Mouse (Mus musculus) bone marrow, adult 2 months (tissue): ENCODE results near the gene Glrx. TPM values are rescaled to one million over a fixed set of nuclear protein-coding genes. Genes with fewer than 3 reads are reported as not detected.
"Not testable (repeated sequence)": the region's sequence is repeated elsewhere in the genome, so short reads cannot be mapped to it uniquely, and the experiment has no call there.

Source experiments
- H3K27ac ChIP-seq: fragments of 200-500 bp; 2 replicates; pipeline ENCODE4 v1.5.1; 2012; ENCODE audit warnings: low read depth, mild to moderate bottlenecking, control low read depth, inconsistent platforms, low read length; ENCODE audit not compliant: control insufficient read depth, poor library complexity, insufficient read depth
- H3K4me1 ChIP-seq: fragments of 200-500 bp; 2 replicates; pipeline ENCODE4 v1.6.1; 2011; ENCODE audit warnings: low read length; ENCODE audit not compliant: control insufficient read depth, insufficient read depth
- H3K4me3 ChIP-seq: fragments of 200-500 bp; replicated peaks from 2 replicates; pipeline ENCODE3; 2011; ENCODE audit warnings: mild to moderate bottlenecking, low read depth, low read length, control low read depth; ENCODE audit not compliant: control insufficient read depth
- CTCF ChIP-seq: fragments of 200-500 bp; IDR thresholded peaks from 2 replicates; pipeline ENCODE4 v1.5.1; 2011; ENCODE audit warnings: low read length, control low read depth; ENCODE audit not compliant: control insufficient read depth, insufficient read depth
- POLR2A ChIP-seq: fragments of 200-500 bp; IDR thresholded peaks from 2 replicates; pipeline ENCODE4 v1.6.1; 2011; ENCODE audit warnings: low read depth, mild to moderate bottlenecking, control low read depth, low read length, borderline replicate concordance; ENCODE audit not compliant: control insufficient read depth
- WGBS: fragments of 180-500 bp; shearing (Covaris S2); methylation state at CpG from one replicate; pipeline ENCODE4 v1.1.7; 2018; 5-methylcytosine and 5-hydroxymethylcytosine counted together
- polyA plus RNA-seq: library from polyadenylated mRNA; stranded (reverse); fragments of >200 nt; gene quantifications from 2 replicates; pipeline ENCODE4 v1.2.4, GENCODE M21; 2011; ENCODE audit warnings: low replicate concordance; ENCODE audit not compliant: missing spikeins, insufficient read depth, insufficient read length

The Glrx gene
- polyA plus RNA-seq, 1 experiment = 64.5 TPM

- H3K4me1 ChIP-seq = no peaks in the 10 kb centered on the region; the same call in none of the 2 replicates
- no peak overlapping the region for H3K27ac ChIP-seq
- 82% methylated on average over 2 of the region's 2 CpGs for WGBS
- no peak for TF ChIP-seq POLR2A
- no peak for TF ChIP-seq CTCF
- no peak overlapping the region for H3K4me3 ChIP-seq
These were observed 28.2 kb downstream of the Glrx start for GRCm38 (mm10) chr13:75867876-75868275.

- H3K4me1 ChIP-seq = no peaks in the 10 kb centered on the region
- no peak overlapping the region for H3K27ac ChIP-seq
- TF ChIP-seq CTCF (no peak), POLR2A (no peak)
- WGBS = 66% methylated on average over 4 of the region's 4 CpGs
- no peak overlapping the region for H3K4me3 ChIP-seq
These were observed 35.1 kb downstream of the Glrx start for GRCm38 (mm10) chr13:75874608-75875376.

- 76% methylated on average over 7 of the region's 7 CpGs for WGBS
These were observed 36.5 kb downstream of the Glrx start for GRCm38 (mm10) chr13:75876188-75876587.

GRCm38 (mm10) chr13:75876592-75876991, 36.9 kb downstream of the Glrx start:
- TF ChIP-seq CTCF (no peak), POLR2A (no peak)
- WGBS = 59% methylated on average over 6 of the region's 6 CpGs
- no peaks in the 10 kb centered on the region for H3K4me1 ChIP-seq
- H3K4me3 ChIP-seq = no peak overlapping the region
- no peak overlapping the region for H3K27ac ChIP-seq

More at GRCm38 (mm10) chr13:75876188-75876587, 36.5 kb downstream of the Glrx start:
- not testable (repeated sequence) for H3K4me3 ChIP-seq, H3K27ac ChIP-seq, H3K4me1 ChIP-seq

GRCm38 (mm10) chr13:75877907-75878306, 38.2 kb downstream of the Glrx start:
- no peaks in the 10 kb centered on the region for H3K4me1 ChIP-seq
- TF ChIP-seq CTCF = peak; percentile 37
- no peak for TF ChIP-seq POLR2A
- no peak overlapping the region for H3K4me3 ChIP-seq
- H3K27ac ChIP-seq = no peak overlapping the region

GRCm38 (mm10) chr13:75879756-75880155, 40.1 kb downstream of the Glrx start:
- H3K4me3 ChIP-seq = no peak overlapping the region
- H3K4me1 ChIP-seq = no peaks in the 10 kb centered on the region
- TF ChIP-seq POLR2A (no peak), CTCF (no peak)
- WGBS = 81% methylated on average over 3 of the region's 3 CpGs
- no peak overlapping the region for H3K27ac ChIP-seq

- H3K27ac ChIP-seq = no peak overlapping the region
- no peaks in the 10 kb centered on the region for H3K4me1 ChIP-seq
- TF ChIP-seq CTCF (no peak), POLR2A (no peak)
- no peak overlapping the region for H3K4me3 ChIP-seq
- 80% methylated on average over 2 of the region's 2 CpGs for WGBS
These were observed 40.8 kb downstream of the Glrx start for GRCm38 (mm10) chr13:75880501-75880900.

- Histone ChIP-seq H3K4me3 (no peak overlapping the region), H3K4me1 (no peaks in the 10 kb centered on the region), H3K27ac (no peak overlapping the region)
- WGBS = 68% methylated on average over 3 of the region's 3 CpGs
- TF ChIP-seq POLR2A (no peak), CTCF (no peak)
These were observed 44.1 kb downstream of the Glrx start for GRCm38 (mm10) chr13:75883792-75884191.

GRCm38 (mm10) chr13:75891868-75892267, 52.2 kb downstream of the Glrx start:
- TF ChIP-seq POLR2A (no peak), CTCF (no peak)
- Histone ChIP-seq H3K4me1 (no peaks in the 10 kb centered on the region; the same call in none of the 2 replicates), H3K4me3 (no peak overlapping the region), H3K27ac (no peak overlapping the region)
- 57% methylated on average over 4 of the region's 4 CpGs for WGBS
